Mouse (Mus musculus) spleen, adult 2 months (tissue): Measurements from ENCODE around the gene Tgfbr2. TPM values are rescaled to one million over a fixed set of nuclear protein-coding genes. Genes with fewer than 3 reads are reported as not detected.
A peak's percentile ranks its signal among the peaks of the same experiment; 100 is the strongest.
"Not testable (repeated sequence)": the region's sequence is repeated elsewhere in the genome, so short reads cannot be mapped to it uniquely, and the experiment has no call there.

Experiments used
- DNase-seq, 2 experiments: peaks; one replicate each; pipeline versions ENCODE4 v3.0.0 to v3.0.0-alpha.2; 2012 to 2021; ENCODE audit warnings: low spot score in 2 of 2, low read depth in 1 of 2
- H3K27ac ChIP-seq: fragments of 200-500 bp; 2 replicates; pipeline ENCODE4 v1.5.1; 2012; ENCODE audit warnings: low read length, inconsistent platforms; ENCODE audit not compliant: insufficient read depth
- H3K27me3 ChIP-seq: fragments of 200-500 bp; 2 replicates; pipeline ENCODE4 v1.6.1; 2012; ENCODE audit warnings: mild to moderate bottlenecking, moderate library complexity, low read length, inconsistent platforms; ENCODE audit not compliant: control insufficient read depth, insufficient read depth
- H3K36me3 ChIP-seq: fragments of 200-500 bp; 2 replicates; pipeline ENCODE4 v1.6.1; 2012; ENCODE audit warnings: mild to moderate bottlenecking, low read length, inconsistent platforms; ENCODE audit not compliant: control insufficient read depth, insufficient read depth
- H3K4me1 ChIP-seq: fragments of 200-500 bp; 2 replicates; pipeline ENCODE4 v1.6.1; 2011; ENCODE audit warnings: inconsistent platforms; ENCODE audit not compliant: control insufficient read depth, insufficient read depth, insufficient read length
- H3K4me3 ChIP-seq: fragments of 200-500 bp; 2 replicates; pipeline ENCODE4 v1.5.1; 2011; ENCODE audit warnings: mild to moderate bottlenecking, inconsistent platforms; ENCODE audit not compliant: insufficient read depth, insufficient read length; ENCODE audit errors: extremely low read depth
- CTCF ChIP-seq: fragments of 200-500 bp; IDR thresholded peaks from 2 replicates; pipeline ENCODE4 v1.5.1; 2011; ENCODE audit warnings: mild to moderate bottlenecking, inconsistent platforms; ENCODE audit not compliant: insufficient read depth, insufficient read length, insufficient replicate concordance; ENCODE audit errors: extremely low read depth
- POLR2A ChIP-seq: fragments of 200-500 bp; IDR thresholded peaks from 2 replicates; pipeline ENCODE4 v1.6.1; 2011; ENCODE audit warnings: low read depth, low read length, inconsistent platforms
- WGBS: fragments of 180-500 bp; shearing (Covaris S2); methylation state at CpG from one replicate; pipeline ENCODE4 v1.1.7; 2018; 5-methylcytosine and 5-hydroxymethylcytosine counted together
- polyA plus RNA-seq: library from polyadenylated mRNA; depleted of rRNA; stranded (reverse); fragments of >200 nt; gene quantifications from 2 replicates; pipeline ENCODE4 v1.2.3, GENCODE M21; 2012

Tgfbr2 gene
- polyA plus RNA-seq, 1 experiment = 57.1 TPM

- Histone ChIP-seq H3K27me3 (no peaks in the 10 kb centered on the region), H3K36me3 (peaks cover 7% of the 10 kb centered on the region), H3K27ac (peak overlapping the region; percentile 76), H3K4me1 (peaks cover 14% of the 10 kb centered on the region; the same call in 1 of the 2 replicates), H3K4me3 (no peak overlapping the region)
- TF ChIP-seq POLR2A (no peak), CTCF (no peak)
- no peak for DNase-seq
- 40% methylated on average over 12 of the region's 12 CpGs for WGBS
Measured at GRCm38 (mm10) chr9:116084324-116084931, 90.7 kb downstream of the Tgfbr2 start.

DNA sequence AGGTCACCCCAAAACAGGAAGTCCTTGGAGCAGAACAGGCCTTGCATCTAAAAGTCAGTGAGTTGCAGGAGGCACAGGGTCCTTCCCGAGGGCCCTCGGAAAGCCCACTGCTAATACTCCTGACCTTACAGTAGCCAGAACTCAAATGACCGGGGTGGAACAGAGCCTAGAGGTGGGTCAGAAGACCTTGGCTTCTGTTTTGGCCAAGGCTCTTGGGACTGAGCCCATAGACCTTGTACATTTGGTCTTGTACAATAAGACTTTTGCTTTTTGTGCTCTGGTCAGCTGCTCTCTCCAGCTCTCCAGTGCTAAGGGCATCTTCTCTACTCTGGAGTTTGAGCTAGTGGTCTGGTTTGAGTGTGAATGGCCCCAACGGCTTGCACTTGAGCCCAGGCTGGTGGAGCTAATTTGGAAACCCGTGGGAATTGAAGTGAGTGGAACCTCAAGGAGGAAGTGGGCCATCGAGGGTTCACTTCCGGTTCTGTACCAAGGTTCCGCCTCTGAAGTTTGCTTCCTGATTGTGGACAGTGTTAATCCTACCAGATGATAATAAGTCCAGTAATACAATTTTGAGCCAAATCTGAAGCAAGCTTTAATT is 91.3 kb downstream of the Tgfbr2 start:
- DNase-seq = peak; percentile 37 to 60
- peak overlapping the region; percentile 76 for H3K27ac ChIP-seq

GRCm38 (mm10) chr9:116083300-116083699 is 91.9 kb downstream of the Tgfbr2 start:
- no peak for TF ChIP-seq CTCF
- TF ChIP-seq POLR2A = no peak
- WGBS = 79% methylated on average over 5 of the region's 5 CpGs
- peak overlapping the region; percentile 76 for H3K27ac ChIP-seq

More for the DNA sequence above, 91.3 kb downstream of the Tgfbr2 start:
- TF ChIP-seq CTCF (no peak), POLR2A (no peak)
- H3K4me3 ChIP-seq = no peak overlapping the region
- peaks cover 14% of the 10 kb centered on the region for H3K4me1 ChIP-seq
- no peaks in the 10 kb centered on the region for H3K27me3 ChIP-seq
- peaks cover 2% of the 10 kb centered on the region for H3K36me3 ChIP-seq
- WGBS = 23% methylated on average over 8 of the region's 8 CpGs

GRCm38 (mm10) chr9:116081781-116082180 is 93.4 kb downstream of the Tgfbr2 start:
- TF ChIP-seq CTCF = no peak
- no peak for TF ChIP-seq POLR2A
- Histone ChIP-seq H3K27ac (no peak overlapping the region), H3K4me1 (peaks cover 14% of the 10 kb centered on the region), H3K4me3 (no peak overlapping the region), H3K36me3 (no peaks in the 10 kb centered on the region), H3K27me3 (no peaks in the 10 kb centered on the region)
- 83% methylated on average over 4 of the region's 4 CpGs for WGBS
- DNase-seq = no peak

More at GRCm38 (mm10) chr9:116083300-116083699, 91.9 kb downstream of the Tgfbr2 start:
- H3K4me3 ChIP-seq = no peak overlapping the region
- DNase-seq = no peak
- H3K4me1 ChIP-seq = peaks cover 14% of the 10 kb centered on the region
- no peaks in the 10 kb centered on the region for H3K27me3 ChIP-seq
- H3K36me3 ChIP-seq = no peaks in the 10 kb centered on the region; the same call in 1 of the 2 replicates

GRCm38 (mm10) chr9:116077419-116077818 is 97.7 kb downstream of the Tgfbr2 start:
- Histone ChIP-seq H3K27me3 (no peaks in the 10 kb centered on the region), H3K27ac (no peak overlapping the region), H3K4me3 (no peak overlapping the region), H3K36me3 (no peaks in the 10 kb centered on the region), H3K4me1 (no peaks in the 10 kb centered on the region; the same call in none of the 2 replicates)
- 34% methylated on average over 2 of the region's 2 CpGs for WGBS
- DNase-seq = no peak
- TF ChIP-seq POLR2A (no peak), CTCF (no peak)

- TF ChIP-seq POLR2A = no peak
- TF ChIP-seq CTCF = no peak
- Histone ChIP-seq H3K4me3 (no peak overlapping the region), H3K27ac (no peak overlapping the region), H3K36me3 (no peaks in the 10 kb centered on the region), H3K27me3 (no peaks in the 10 kb centered on the region), H3K4me1 (no peaks in the 10 kb centered on the region; the same call in none of the 2 replicates)
- WGBS = 25% methylated on average over 2 of the region's 2 CpGs
- peak in 1 of 2 experiments; percentile 15 for DNase-seq
Measured at GRCm38 (mm10) chr9:116076946-116077345, 98.2 kb downstream of the Tgfbr2 start.

DNA sequence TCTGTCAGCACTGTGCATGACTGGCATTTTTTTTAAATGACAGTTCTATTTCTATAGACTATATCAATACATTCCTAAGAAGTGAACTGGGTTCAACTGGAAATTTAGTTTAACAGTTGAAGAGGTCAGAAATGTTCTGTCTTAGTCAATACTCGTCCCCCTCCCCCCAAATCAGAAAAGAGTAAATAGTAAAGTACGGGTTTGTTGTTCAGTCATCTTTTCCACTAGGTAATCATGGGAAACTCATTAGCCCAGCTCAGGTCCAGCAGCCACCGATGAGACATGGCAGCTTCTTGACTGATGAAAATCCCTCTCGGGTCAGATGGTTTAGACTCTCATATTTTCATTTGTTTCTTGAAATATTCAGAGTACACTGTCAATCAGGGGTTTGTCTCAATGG is 99.0 kb downstream of the Tgfbr2 start:
- no peak overlapping the region for H3K27ac ChIP-seq
- H3K27me3 ChIP-seq = no peaks in the 10 kb centered on the region
- no peaks in the 10 kb centered on the region; the same call in none of the 2 replicates for H3K4me1 ChIP-seq
- H3K4me3 ChIP-seq = no peak overlapping the region
- 81% methylated on average over 4 of the region's 4 CpGs for WGBS
- no peaks in the 10 kb centered on the region for H3K36me3 ChIP-seq
- DNase-seq = no peak
- TF ChIP-seq CTCF (no peak), POLR2A (no peak)

GRCm38 (mm10) chr9:116071561-116071960 is 103.6 kb downstream of the Tgfbr2 start:
- not testable (repeated sequence) for H3K36me3 ChIP-seq

More at GRCm38 (mm10) chr9:116071561-116071960, 103.6 kb downstream of the Tgfbr2 start:
- DNase-seq, H3K27ac ChIP-seq, H3K4me3 ChIP-seq, H3K4me1 ChIP-seq, H3K27me3 ChIP-seq: not testable (repeated sequence)
- 93% methylated on average over 1 of the region's 1 CpGs for WGBS
